Mouse (Mus musculus) forebrain, postnatal 0 days (tissue): ENCODE measurements at regions not wholly inside any gene's neighbourhood (a gene's known extent, or its start where the extent isn't known, plus 50 kb on each side); places are given as distances from the start of the nearest gene placed in this dataset.

Experiments
- ATAC-seq: fragments of 200-750 bp; cut with Nextera tagmentation; 2 replicates; pipeline ENCODE4 v1.8.0; 2017; ENCODE audit warnings: mild to moderate bottlenecking, moderate library complexity
- DNase-seq: peaks from one replicate; pipeline ENCODE4 v3.0.0-alpha.2; 2015
- H3K27ac ChIP-seq: fragments of 300-500 bp; sonication (generic); 2 replicates; pipeline ENCODE4 v1.5.1; 2014; ENCODE audit warnings: low read depth, mild to moderate bottlenecking, antibody characterized with exemption, low read length, moderate library complexity, mixed read lengths
- H3K27me3 ChIP-seq: fragments of 300-500 bp; sonication (generic); 2 replicates; pipeline ENCODE4 v1.6.1; 2014; ENCODE audit warnings: mild to moderate bottlenecking, low read length, mixed read lengths; ENCODE audit not compliant: insufficient read depth
- H3K36me3 ChIP-seq: fragments of 300-500 bp; sonication (generic); 2 replicates; pipeline ENCODE4 v1.6.1; 2014; ENCODE audit warnings: mild to moderate bottlenecking, moderate library complexity; ENCODE audit not compliant: insufficient read depth
- H3K4me1 ChIP-seq: fragments of 300-500 bp; sonication (generic); 2 replicates; pipeline ENCODE4 v1.6.1; 2014; ENCODE audit warnings: antibody characterized with exemption; ENCODE audit not compliant: insufficient read depth
- H3K4me2 ChIP-seq: fragments of 300-500 bp; sonication (generic); 2 replicates; pipeline ENCODE4 v1.6.1; 2014; ENCODE audit warnings: low read depth, mild to moderate bottlenecking, moderate library complexity
- H3K4me3 ChIP-seq: fragments of 300-500 bp; sonication (generic); 2 replicates; pipeline ENCODE4 v1.5.1; 2014; ENCODE audit warnings: low read depth, low read length, mixed read lengths
- H3K9ac ChIP-seq: fragments of 300-500 bp; sonication (generic); 2 replicates; pipeline ENCODE4 v1.6.1; 2014; ENCODE audit warnings: mild to moderate bottlenecking
- H3K9me3 ChIP-seq: fragments of 300-500 bp; sonication (generic); 2 replicates; pipeline ENCODE4 v1.6.1; 2016; ENCODE audit warnings: low read length
- CTCF ChIP-seq: sonication (generic); IDR thresholded peaks from 2 replicates; pipeline ENCODE4 v1.5.1; 2016; ENCODE audit warnings: antibody characterized with exemption, control low read depth, low read depth
- WGBS: fragments of 180-500 bp; shearing (Covaris S2); extraction: QIAGEN DNeasy Blood & Tissue Kit; methylation state at CpG from one replicate; pipeline ENCODE4 v1.1.7; 2014; 5-methylcytosine and 5-hydroxymethylcytosine counted together

- 64% methylated on average over 3 of the region's 3 CpGs for WGBS
- H3K9me3 ChIP-seq: no peaks in the 10 kb centered on the region
- H3K4me3 ChIP-seq: no peak overlapping the region
- H3K4me1 ChIP-seq: no peaks in the 10 kb centered on the region
- no peak for TF ChIP-seq CTCF
- H3K4me2 ChIP-seq: no peak overlapping the region
- no peak overlapping the region for H3K27ac ChIP-seq
- H3K36me3 ChIP-seq: no peaks in the 10 kb centered on the region
- no peak overlapping the region for H3K9ac ChIP-seq
- no peaks in the 10 kb centered on the region for H3K27me3 ChIP-seq
- DNase-seq (no peak), ATAC-seq (no peak)
Observed at GRCm38 (mm10) chr10:37978899-37979539, 840.3 kb upstream of the Marcks start.

GRCm38 (mm10) chr10:37960051-37960450, 821.3 kb upstream of the Marcks start:
- Histone ChIP-seq H3K4me2 (no peak overlapping the region), H3K4me3 (no peak overlapping the region), H3K9me3 (no peaks in the 10 kb centered on the region), H3K27ac (no peak overlapping the region), H3K4me1 (no peaks in the 10 kb centered on the region), H3K9ac (no peak overlapping the region), H3K36me3 (no peaks in the 10 kb centered on the region), H3K27me3 (no peaks in the 10 kb centered on the region)
- DNase-seq (no peak), ATAC-seq (no peak)
- TF ChIP-seq CTCF: no peak

DNA sequence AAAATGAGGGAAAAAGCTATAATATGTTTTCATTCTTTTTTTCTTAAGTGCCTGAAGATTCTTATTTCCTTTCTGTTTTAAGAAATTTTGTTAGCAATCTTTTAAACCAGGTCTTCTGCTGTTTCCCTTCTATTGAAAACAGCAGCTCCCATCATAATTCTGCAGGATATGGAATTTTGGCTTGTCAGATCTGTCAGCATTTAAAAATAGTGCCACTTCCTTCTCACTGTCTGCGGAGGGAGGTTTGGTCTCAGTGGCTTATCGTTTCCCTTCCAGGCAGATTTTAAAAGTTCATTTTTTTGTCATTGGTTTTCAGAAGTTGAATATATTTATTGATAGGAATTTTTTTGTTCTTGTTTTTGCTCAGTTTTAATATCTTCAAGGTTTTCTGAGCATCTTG, 776.1 kb upstream of the Marcks start:
- Histone ChIP-seq H3K4me1 (no peaks in the 10 kb centered on the region), H3K9ac (no peak overlapping the region), H3K9me3 (no peaks in the 10 kb centered on the region), H3K27me3 (no peaks in the 10 kb centered on the region), H3K4me2 (no peak overlapping the region), H3K36me3 (no peaks in the 10 kb centered on the region), H3K4me3 (no peak overlapping the region), H3K27ac (no peak overlapping the region)
- ATAC-seq: no peak
- DNase-seq: no peak
- TF ChIP-seq CTCF: no peak
- 78% methylated on average over 2 of the region's 2 CpGs for WGBS

GRCm38 (mm10) chr10:37911669-37912068, 772.9 kb upstream of the Marcks start:
- Histone ChIP-seq H3K4me3 (no peak overlapping the region), H3K9ac (no peak overlapping the region), H3K27me3 (no peaks in the 10 kb centered on the region), H3K27ac (no peak overlapping the region), H3K9me3 (no peaks in the 10 kb centered on the region), H3K4me1 (no peaks in the 10 kb centered on the region), H3K4me2 (no peak overlapping the region), H3K36me3 (no peaks in the 10 kb centered on the region)
- TF ChIP-seq CTCF: no peak
- ATAC-seq (no peak), DNase-seq (no peak)

GRCm38 (mm10) chr10:37908276-37908675, 769.6 kb upstream of the Marcks start:
- WGBS: 71% methylated on average over 2 of the region's 2 CpGs
- TF ChIP-seq CTCF: no peak

DNA sequence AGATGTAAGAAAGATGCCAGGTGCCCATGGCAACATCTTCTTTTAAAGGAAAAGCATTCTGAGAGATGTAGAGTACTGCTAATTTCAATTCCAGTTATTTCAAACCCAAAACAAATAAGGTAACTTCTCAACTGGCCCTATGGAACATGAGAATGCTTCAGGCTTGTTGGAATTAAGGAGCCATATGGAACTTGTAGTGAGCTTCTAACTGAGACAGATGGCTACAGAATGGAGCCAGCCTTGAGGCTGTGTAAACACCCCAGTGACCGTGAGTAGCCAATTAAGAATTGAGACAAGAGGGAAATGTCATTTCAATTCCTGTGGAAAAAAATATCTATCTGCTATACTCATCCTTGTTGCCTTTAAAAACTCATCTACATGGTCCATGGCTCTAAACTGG, 769.0 kb upstream of the Marcks start:
- Histone ChIP-seq H3K9ac (no peak overlapping the region), H3K4me1 (no peaks in the 10 kb centered on the region), H3K9me3 (no peaks in the 10 kb centered on the region), H3K4me3 (no peak overlapping the region), H3K4me2 (no peak overlapping the region), H3K27ac (no peak overlapping the region), H3K36me3 (no peaks in the 10 kb centered on the region), H3K27me3 (no peaks in the 10 kb centered on the region)
- 35% methylated on average over 1 of the region's 1 CpGs for WGBS
- TF ChIP-seq CTCF: no peak
- ATAC-seq (peak; percentile 67), DNase-seq (peak; percentile 27)

More at GRCm38 (mm10) chr10:37908276-37908675, 769.6 kb upstream of the Marcks start:
- no peaks in the 10 kb centered on the region for H3K36me3 ChIP-seq
- H3K9me3 ChIP-seq: no peaks in the 10 kb centered on the region
- no peak overlapping the region for H3K27ac ChIP-seq
- H3K27me3 ChIP-seq: no peaks in the 10 kb centered on the region
- DNase-seq (no peak), ATAC-seq (no peak)
- H3K4me1 ChIP-seq: no peaks in the 10 kb centered on the region
- H3K4me3 ChIP-seq: no peak overlapping the region
- H3K9ac ChIP-seq: no peak overlapping the region
- H3K4me2 ChIP-seq: no peak overlapping the region

DNA sequence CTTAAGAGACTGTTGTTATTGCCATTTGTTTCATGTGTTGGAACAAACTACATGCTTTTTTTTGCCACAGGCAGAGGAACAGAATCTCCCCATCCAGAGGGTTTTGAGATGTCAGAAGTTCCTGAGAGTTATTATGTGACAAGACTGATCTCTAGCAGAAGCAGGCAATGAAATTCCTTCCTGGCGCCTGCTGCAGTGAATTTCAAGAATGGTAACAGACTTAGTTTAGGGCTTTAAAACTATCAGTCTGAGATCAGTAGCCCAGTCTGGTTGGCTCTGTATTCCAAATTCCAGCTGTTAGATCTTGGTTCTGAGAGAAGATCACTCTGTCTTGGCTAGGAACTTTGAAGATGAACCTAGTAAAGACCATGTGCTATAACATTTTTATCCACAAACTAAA, 749.2 kb upstream of the Marcks start:
- no peak overlapping the region for H3K9ac ChIP-seq
- no peak overlapping the region for H3K27ac ChIP-seq
- H3K4me3 ChIP-seq: no peak overlapping the region
- H3K4me1 ChIP-seq: no peaks in the 10 kb centered on the region
- no peaks in the 10 kb centered on the region for H3K27me3 ChIP-seq
- DNase-seq (no peak), ATAC-seq (no peak)
- H3K9me3 ChIP-seq: no peaks in the 10 kb centered on the region
- no peak for TF ChIP-seq CTCF
- 83% methylated on average over 1 of the region's 1 CpGs for WGBS
- no peaks in the 10 kb centered on the region for H3K36me3 ChIP-seq
- no peak overlapping the region for H3K4me2 ChIP-seq
